Mouse (Mus musculus) kidney, adult 11 months (tissue): ENCODE results near the gene Nt5dc3.

Experiments used
- DNase-seq: peaks from one replicate; pipeline ENCODE4 v3.0.0; 2022

The Nt5dc3 gene

GRCm38 (mm10) chr10:86778398-86779116, at the start of gene Nt5dc3:
TSS of gene Nt5dc3 (plus strand) at chr10:86779005.
- DNase-seq = peak; percentile 98

GRCm38 (mm10) chr10:86730823-86731499, 47.8 kb upstream of the Nt5dc3 start:
- DNase-seq = peak; percentile 78

- no peak for DNase-seq
These were observed 47.3 kb upstream of the Nt5dc3 start for GRCm38 (mm10) chr10:86731500-86731863.

- no peak for DNase-seq
These were observed 43.8 kb upstream of the Nt5dc3 start for GRCm38 (mm10) chr10:86735036-86735435.

- DNase-seq = no peak
These were observed 35.9 kb upstream of the Nt5dc3 start for GRCm38 (mm10) chr10:86742918-86743317.

- no peak for DNase-seq
These were observed 34.5 kb upstream of the Nt5dc3 start for GRCm38 (mm10) chr10:86744306-86744705.

- no peak for DNase-seq
These were observed 22.8 kb upstream of the Nt5dc3 start for GRCm38 (mm10) chr10:86755816-86756502.

GRCm38 (mm10) chr10:86757724-86758123, 21.1 kb upstream of the Nt5dc3 start:
- DNase-seq = no peak

GRCm38 (mm10) chr10:86758211-86758610, 20.6 kb upstream of the Nt5dc3 start:
- DNase-seq = no peak

GRCm38 (mm10) chr10:86761236-86761635, 17.6 kb upstream of the Nt5dc3 start:
- DNase-seq = no peak

GRCm38 (mm10) chr10:86761722-86762383, 17.0 kb upstream of the Nt5dc3 start:
- no peak for DNase-seq

- no peak for DNase-seq
These were observed 16.4 kb upstream of the Nt5dc3 start for GRCm38 (mm10) chr10:86762384-86762730.

- DNase-seq = no peak
These were observed 15.1 kb upstream of the Nt5dc3 start, which contains the start of gene Gm49358 for GRCm38 (mm10) chr10:86763672-86764071. TSS of gene Gm49358 (plus strand) at chr10:86763972.

GRCm38 (mm10) chr10:86765344-86765966, 13.3 kb upstream of the Nt5dc3 start:
- no peak for DNase-seq

- no peak for DNase-seq
These were observed 9.6 kb upstream of the Nt5dc3 start for GRCm38 (mm10) chr10:86769216-86769615.

GRCm38 (mm10) chr10:86769797-86770196, 9.0 kb upstream of the Nt5dc3 start:
- no peak for DNase-seq

GRCm38 (mm10) chr10:86771701-86772100, 7.1 kb upstream of the Nt5dc3 start:
- peak; percentile 76 for DNase-seq

GRCm38 (mm10) chr10:86772231-86772631, 6.6 kb upstream of the Nt5dc3 start:
- DNase-seq = no peak

GRCm38 (mm10) chr10:86773360-86773759, 5.4 kb upstream of the Nt5dc3 start:
- DNase-seq = no peak

- no peak for DNase-seq
These were observed 2.5 kb upstream of the Nt5dc3 start for GRCm38 (mm10) chr10:86776281-86776680.

GRCm38 (mm10) chr10:86777614-86778319, 1.0 kb upstream of the Nt5dc3 start:
- no peak for DNase-seq

GRCm38 (mm10) chr10:86779117-86779755, 431 bp downstream of the Nt5dc3 start:
- peak; percentile 33 for DNase-seq
